Mouse (Mus musculus): ENCODE data around the gene C730034F03Rik. TPM values are rescaled to one million over a fixed set of nuclear protein-coding genes. Genes with fewer than 3 reads are reported as not detected.

Gene C730034F03Rik
- polyA plus RNA-seq (2012; rRNA removed; ENCODE audit: low replicate concordance) = 0.21 and 0.41 TPM in 2 replicates

DNA sequence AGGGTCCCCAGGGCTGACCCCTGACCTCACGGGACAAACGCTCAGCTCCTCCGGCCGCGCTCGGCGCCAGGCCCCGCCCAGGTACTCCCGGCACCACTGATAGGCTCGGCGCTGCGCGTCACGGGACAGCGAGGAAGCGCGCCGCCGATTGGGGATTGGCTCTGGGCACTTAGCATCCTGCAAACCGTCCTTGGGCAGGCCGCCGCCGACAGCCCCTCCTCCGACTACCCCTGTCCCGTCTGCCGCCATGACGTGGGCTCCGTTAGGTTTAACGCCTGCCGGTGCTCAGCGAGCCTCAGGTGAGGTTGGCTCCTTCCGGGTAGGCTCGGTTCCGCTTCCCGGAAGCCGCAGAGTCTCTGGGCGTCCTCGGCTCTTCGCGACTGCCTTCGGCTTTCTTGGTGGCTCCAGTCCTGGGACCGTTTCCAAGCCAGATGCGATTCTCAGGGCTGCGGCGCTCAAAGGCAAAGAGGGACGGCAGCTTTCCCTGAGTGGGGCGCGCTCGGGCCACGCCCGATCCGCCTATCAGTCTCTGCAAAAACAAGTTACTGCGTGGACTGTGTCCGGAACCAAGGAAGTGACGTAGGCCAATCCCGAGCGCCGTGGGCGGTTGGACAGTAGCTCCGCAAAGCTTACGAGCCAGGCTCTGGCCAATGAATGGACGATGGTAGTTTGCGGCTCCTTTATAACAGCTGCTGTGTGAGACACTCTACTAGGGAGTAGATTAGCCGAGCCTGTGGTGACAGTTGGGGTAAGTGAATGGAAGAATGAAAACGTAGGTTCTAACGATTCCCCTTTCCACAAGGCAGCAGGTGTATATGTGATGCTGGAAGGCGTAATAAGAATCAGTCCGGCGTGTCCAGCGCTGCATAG lies at the start of gene C730034F03Rik, which contains the start of the genes Gm44502 and Chkb:
TSS of gene C730034F03Rik (plus strand) at position 238 of the 870 bp plus-strand sequence.
TSS of gene Gm44502 (minus strand) at position 345 of the 870 bp plus-strand sequence.
TSS of gene Chkb (minus strand) at position 557 of the 870 bp plus-strand sequence.

DNA sequence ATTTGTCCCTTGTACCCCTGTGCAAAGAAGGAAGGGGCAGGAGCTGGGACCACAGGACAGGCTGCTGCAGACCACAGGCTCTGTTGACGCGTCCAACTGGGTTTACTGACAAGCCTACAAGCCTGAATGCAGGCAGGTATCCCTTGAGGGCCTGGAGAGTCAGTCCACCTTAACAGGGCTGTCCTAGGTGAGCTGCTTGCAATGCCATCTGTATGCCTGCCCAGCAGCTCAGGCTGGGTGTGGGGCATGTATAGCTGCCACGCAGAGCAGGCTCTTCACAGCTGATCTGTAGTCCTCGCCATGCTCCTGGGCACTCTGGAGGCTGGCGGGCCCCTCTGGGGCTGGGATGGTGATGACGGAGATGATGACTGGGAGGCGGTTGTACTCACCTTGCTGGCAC lies 44.8 kb upstream of the C730034F03Rik start, which contains the start of gene Klhdc7b:
TSS of gene Klhdc7b (plus strand) at position 301 of the 400 bp plus-strand sequence.

DNA sequence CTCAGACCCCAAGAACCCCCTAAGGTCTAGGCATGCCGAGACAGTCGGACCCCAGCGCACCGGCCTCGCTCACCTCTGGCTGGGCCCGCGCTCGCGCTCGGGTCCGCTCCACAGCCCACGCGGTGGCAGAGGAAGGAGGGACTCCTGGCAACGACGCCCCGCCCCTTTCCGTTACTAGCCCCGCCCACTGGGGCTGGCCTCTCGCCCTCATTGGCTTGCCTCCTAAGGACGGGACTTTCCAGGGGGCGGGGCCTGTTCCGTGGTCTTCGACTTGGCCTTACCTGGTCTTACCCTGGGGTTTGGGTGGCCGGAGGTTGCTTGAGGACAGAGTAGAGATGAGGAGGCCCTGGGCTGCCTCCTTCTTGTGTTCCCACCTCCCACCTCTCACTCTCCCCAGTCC lies 19.3 kb upstream of the C730034F03Rik start, which contains the start of gene Syce3:
TSS of gene Syce3 (minus strand) at position 386 of the 400 bp plus-strand sequence.

DNA sequence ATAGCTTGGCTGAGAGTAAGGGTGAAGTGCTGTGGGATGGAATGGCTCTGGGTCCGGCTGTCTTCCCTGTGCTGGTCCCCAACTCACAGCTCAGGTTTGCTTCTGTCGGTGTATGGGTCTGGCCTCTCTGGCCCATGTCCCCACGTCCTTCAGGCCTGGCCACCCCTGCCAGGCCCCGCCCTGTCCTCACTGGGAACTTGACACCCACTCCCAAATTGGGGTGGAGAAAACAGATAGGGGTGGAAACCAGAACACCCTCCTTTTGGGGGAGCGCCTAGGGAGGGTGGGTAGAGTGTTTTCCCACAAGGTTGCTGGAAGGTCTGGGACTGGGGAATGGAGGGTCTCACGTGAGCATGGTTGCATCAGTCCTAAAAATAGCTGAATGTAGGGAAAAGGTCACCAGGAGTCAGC lies 3.7 kb upstream of the C730034F03Rik start, which contains the start of gene Cpt1b:
TSS of gene Cpt1b (minus strand) at position 153 of the 411 bp plus-strand sequence.

DNA sequence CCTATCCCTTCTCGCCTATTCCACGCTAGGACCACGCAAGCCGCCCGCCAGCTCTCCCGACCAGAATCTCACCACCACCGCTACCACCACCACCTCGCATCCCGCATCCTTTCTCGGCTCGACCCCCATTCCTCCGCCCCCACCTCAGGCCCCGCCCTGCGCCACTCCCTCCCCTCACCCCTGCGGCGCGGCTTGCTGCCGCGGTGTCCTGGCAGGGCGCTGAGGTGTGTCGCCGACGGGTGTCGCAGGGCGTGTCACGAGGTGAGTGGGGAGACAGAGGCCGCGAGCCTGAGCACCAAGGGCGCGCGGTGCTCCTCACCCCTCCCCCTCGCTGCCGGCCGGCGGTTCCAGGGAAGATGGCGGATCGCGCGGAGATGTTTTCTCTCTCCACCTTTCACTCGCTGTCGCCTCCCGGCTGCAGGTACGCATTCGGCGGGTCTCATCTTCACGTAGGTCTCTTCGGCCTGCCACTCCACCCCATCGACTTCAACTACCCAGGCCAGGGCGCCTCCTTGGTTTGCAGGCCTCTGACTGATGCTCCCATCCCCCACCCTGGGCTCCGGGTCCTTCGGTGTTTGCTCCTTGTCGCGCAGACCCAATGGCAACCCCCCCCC lies 24.6 kb downstream of the C730034F03Rik start, which contains the start of gene Mapk8ip2:
TSS of gene Mapk8ip2 (plus strand) at position 49 of the 614 bp plus-strand sequence.

DNA sequence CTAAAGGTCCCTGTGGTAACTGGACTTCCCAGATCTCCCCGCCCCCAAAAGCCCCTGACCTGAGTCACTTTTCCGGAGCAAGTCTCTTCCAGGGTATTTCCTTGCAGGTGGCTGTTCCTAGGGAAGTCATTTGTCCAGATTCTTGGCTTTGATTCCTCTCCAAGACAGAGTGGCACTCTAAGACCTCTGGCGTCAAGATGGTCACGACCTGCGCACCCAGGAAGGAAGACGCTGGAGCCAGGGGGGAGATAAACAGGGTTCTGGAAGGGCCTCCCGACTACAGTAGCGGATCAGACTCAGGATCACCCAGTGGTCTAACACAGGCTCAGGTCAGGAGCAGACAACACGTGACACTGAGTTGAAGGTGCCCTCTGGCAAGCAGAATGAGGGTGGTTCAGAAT lies 47.7 kb downstream of the C730034F03Rik start, which contains the start of gene Arsa:
TSS of gene Arsa (minus strand) at position 335 of the 401 bp plus-strand sequence.

Other genes starting within 250 kb of the C730034F03Rik start
- gene Plxnb2, start 248.8 kb upstream of the C730034F03Rik start, polyA plus RNA-seq (2012; rRNA removed; ENCODE audit: low replicate concordance) = 257 and 402 TPM in 2 replicates
- gene Dennd6b, start 233.1 kb upstream of the C730034F03Rik start, polyA plus RNA-seq (2012; rRNA removed; ENCODE audit: low replicate concordance) = 12.6 and 17.4 TPM in 2 replicates
- gene Ppp6r2, start 218.0 kb upstream of the C730034F03Rik start, polyA plus RNA-seq (2012; rRNA removed; ENCODE audit: low replicate concordance) = 252 and 373 TPM in 2 replicates
- gene Sbf1, start 114.3 kb upstream of the C730034F03Rik start, polyA plus RNA-seq (2012; rRNA removed; ENCODE audit: low replicate concordance) = 150 and 156 TPM in 2 replicates
- 0.59 and 3.3 TPM in 2 replicates for gene Adm2, start 106.9 kb upstream of the C730034F03Rik start, polyA plus RNA-seq (2012; rRNA removed; ENCODE audit: low replicate concordance)
- gene Miox, start 95.2 kb upstream of the C730034F03Rik start, polyA plus RNA-seq (2012; rRNA removed; ENCODE audit: low replicate concordance) = 0.21 TPM in 1 of 2 replicates, not detected in the other
- gene Lmf2, start 73.9 kb upstream of the C730034F03Rik start, polyA plus RNA-seq (2012; rRNA removed; ENCODE audit: low replicate concordance) = 30.4 and 32.4 TPM in 2 replicates
- 97.4 and 142 TPM in 2 replicates for gene Ncaph2, start 73.9 kb upstream of the C730034F03Rik start, polyA plus RNA-seq (2012; rRNA removed; ENCODE audit: low replicate concordance)
- 308 and 600 TPM in 2 replicates for gene Sco2, start 55.7 kb upstream of the C730034F03Rik start, polyA plus RNA-seq (2012; rRNA removed; ENCODE audit: low replicate concordance)
- 99.3 and 259 TPM in 2 replicates for gene Tymp, start 52.5 kb upstream of the C730034F03Rik start, polyA plus RNA-seq (2012; rRNA removed; ENCODE audit: low replicate concordance)
- gene Odf3b, start 50.3 kb upstream of the C730034F03Rik start, polyA plus RNA-seq (2012; rRNA removed; ENCODE audit: low replicate concordance) = 108 and 177 TPM in 2 replicates
- 2.8 and 3.0 TPM in 2 replicates for gene Klhdc7b, start 44.7 kb upstream of the C730034F03Rik start, polyA plus RNA-seq (2012; rRNA removed; ENCODE audit: low replicate concordance)
- gene Syce3, start 19.1 kb upstream of the C730034F03Rik start, polyA plus RNA-seq (2012; rRNA removed; ENCODE audit: low replicate concordance) = 0.78 and 1.7 TPM in 2 replicates
- 2.7 and 2.8 TPM in 2 replicates for gene Cpt1b, start 3.7 kb upstream of the C730034F03Rik start, polyA plus RNA-seq (2012; rRNA removed; ENCODE audit: low replicate concordance)
- 5.1 and 5.5 TPM in 2 replicates for gene Gm44502, start 107 bp downstream of the C730034F03Rik start, polyA plus RNA-seq (2012; rRNA removed; ENCODE audit: low replicate concordance)
- gene Chkb, start 319 bp downstream of the C730034F03Rik start, polyA plus RNA-seq (2012; rRNA removed; ENCODE audit: low replicate concordance) = 104 and 155 TPM in 2 replicates
- gene Mapk8ip2, start 24.3 kb downstream of the C730034F03Rik start, polyA plus RNA-seq (2012; rRNA removed; ENCODE audit: low replicate concordance) = 0.81 and 1.0 TPM in 2 replicates
- gene Arsa, start 47.8 kb downstream of the C730034F03Rik start, polyA plus RNA-seq (2012; rRNA removed; ENCODE audit: low replicate concordance) = 35.8 and 42.8 TPM in 2 replicates
- 7.7 and 8.7 TPM in 2 replicates for gene Shank3, start 70.0 kb downstream of the C730034F03Rik start, polyA plus RNA-seq (2012; rRNA removed; ENCODE audit: low replicate concordance)
- 0.13 and 0.34 TPM in 2 replicates for gene Acr, start 138.7 kb downstream of the C730034F03Rik start, polyA plus RNA-seq (2012; rRNA removed; ENCODE audit: low replicate concordance)
- 1.0 and 3.9 TPM in 2 replicates for gene Rabl2, start 162.3 kb downstream of the C730034F03Rik start, polyA plus RNA-seq (2012; rRNA removed; ENCODE audit: low replicate concordance)